Mouse (Mus musculus): Measurements from ENCODE around the gene Prkar1a.

Gene Prkar1a

DNA sequence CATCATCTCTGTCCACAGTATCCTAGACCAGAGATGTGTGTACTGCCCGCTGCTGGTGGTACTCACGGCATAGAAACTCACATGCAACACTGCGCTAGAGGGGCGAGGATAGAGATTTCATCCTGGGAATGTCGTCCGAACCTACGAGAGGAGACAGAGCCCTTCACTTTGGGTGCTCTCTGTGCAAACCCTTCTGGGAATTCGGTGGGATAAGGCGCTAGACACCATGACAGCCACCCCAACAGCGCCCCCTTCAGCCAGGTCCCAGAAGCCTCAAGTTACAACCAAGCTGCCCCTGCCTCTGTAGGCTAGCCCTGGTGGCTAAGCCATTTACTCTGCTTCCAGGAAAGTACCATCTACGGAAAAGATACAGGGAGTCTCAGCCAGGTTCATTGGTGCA, 25.3 kb downstream of the Prkar1a start:
- Histone ChIP-seq H3K27me3 (ENCODE audit: control insufficient read depth, insufficient read depth, low read length, poor library complexity, severe bottlenecking) (no peaks in the 10 kb centered on the region), H3K36me3 (ENCODE audit: control insufficient read depth, insufficient read depth, low read length, poor library complexity, severe bottlenecking) (no peaks in the 10 kb centered on the region)
- no peak for DNase-seq (ENCODE audit: low read depth, low spot score)

DNA sequence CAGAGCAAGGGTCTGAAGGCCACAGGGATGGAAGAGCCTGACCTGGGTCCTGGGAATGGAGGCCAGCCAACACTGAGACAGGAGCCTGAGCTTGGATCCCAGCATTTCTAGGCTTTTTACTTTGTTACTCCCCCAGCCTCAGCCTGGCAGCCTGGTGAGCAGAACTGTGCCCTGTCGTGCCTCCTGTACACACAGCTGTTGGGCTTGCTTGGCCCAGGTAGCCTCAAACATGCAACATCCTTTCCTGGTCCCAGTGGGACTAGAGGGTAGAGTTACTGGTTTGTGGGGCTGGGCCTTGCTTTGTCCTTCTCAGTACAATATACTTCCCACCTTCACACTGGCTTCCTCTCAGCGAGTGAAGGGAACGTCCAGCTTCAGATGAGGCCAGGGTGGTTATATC, 26.0 kb downstream of the Prkar1a start:
- Histone ChIP-seq H3K27me3 (ENCODE audit: control insufficient read depth, insufficient read depth, low read length, poor library complexity, severe bottlenecking) (no peaks in the 10 kb centered on the region), H3K36me3 (ENCODE audit: control insufficient read depth, insufficient read depth, low read length, poor library complexity, severe bottlenecking) (no peaks in the 10 kb centered on the region)
- no peak for DNase-seq (ENCODE audit: low read depth, low spot score)

DNA sequence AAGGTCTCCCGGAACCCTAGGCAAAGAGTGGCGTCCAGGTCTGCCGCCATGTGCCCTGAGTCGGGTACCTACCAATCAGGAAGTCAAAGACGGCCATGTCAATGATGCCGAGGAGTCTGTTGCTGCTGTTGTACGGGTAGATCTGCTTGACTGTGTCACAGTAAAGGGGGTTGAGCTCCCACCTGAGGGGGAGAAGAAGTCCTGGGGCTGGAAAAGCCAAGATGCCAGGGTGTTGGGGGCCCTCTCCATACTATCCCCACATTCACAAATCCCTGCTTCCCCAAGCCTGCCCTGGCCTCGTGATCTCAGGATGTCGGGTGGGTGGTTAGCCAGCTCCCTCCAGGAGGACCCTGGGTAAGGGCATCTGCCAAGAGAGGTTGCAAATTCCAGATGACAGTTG, 26.6 kb downstream of the Prkar1a start:
- no peaks in the 10 kb centered on the region for H3K27me3 ChIP-seq (ENCODE audit: control insufficient read depth, insufficient read depth, low read length, poor library complexity, severe bottlenecking)
- no peaks in the 10 kb centered on the region for H3K36me3 ChIP-seq (ENCODE audit: control insufficient read depth, insufficient read depth, low read length, poor library complexity, severe bottlenecking)
- no peak for DNase-seq (ENCODE audit: low read depth, low spot score)

DNA sequence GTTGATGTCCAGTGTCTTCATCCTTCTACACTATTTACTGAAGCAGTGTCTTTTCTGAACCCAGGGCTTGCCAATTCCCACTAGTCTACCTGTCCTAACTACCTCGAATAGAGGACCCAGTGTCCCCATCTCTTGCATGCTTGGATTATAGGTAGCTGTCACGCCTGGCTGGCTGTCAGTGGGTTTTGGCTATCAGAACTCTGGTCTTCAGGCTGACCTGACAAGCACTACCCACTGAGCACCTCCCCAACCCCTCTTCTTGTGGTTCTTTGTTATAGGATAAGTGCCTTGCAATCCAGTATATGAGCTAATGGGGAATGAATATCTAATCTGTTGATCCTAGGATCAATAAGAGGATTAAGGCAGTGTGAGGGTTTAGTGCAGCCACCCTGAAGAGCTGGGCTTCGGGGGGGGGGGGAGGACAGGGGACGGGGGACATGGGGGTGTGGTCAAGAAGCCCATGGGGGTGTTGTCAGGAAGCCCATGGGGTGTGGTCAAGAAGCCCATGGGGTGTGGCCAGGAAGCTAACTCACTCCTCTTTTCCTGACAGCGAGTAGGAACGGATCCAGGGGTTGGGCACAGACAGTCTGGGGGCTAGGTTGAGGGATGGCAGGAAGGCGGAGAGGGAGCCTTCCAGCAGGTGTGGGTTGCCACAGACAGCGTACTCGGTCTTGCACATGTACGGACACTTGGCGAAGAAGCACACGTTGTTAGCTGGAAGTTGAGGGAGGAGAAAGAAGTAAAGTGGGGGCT, 27.6 kb downstream of the Prkar1a start:
- Histone ChIP-seq H3K27me3 (ENCODE audit: control insufficient read depth, insufficient read depth, low read length, poor library complexity, severe bottlenecking) (no peaks in the 10 kb centered on the region), H3K36me3 (ENCODE audit: control insufficient read depth, insufficient read depth, low read length, poor library complexity, severe bottlenecking) (no peaks in the 10 kb centered on the region)
- DNase-seq (ENCODE audit: low read depth, low spot score) = no peak

DNA sequence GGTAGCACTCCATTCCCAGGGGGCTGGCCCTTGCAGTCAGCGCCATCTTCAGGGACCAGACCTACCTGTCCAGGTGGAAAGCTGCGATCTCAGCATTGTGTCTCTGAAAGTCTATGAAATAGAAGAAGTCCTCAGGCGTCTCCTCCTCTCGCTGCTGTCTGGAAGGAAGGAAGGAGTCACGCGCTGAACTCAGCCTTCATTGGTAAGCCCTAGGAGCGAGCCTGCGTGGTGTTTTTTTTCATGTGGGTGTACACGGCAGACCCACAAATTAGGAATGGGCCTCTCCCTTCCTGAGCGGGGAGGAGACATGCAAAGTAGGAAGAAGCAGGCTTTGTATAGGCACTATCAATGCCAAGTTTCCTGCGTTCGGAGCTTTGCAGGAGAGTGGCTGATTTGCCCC, 29.1 kb downstream of the Prkar1a start:
- Histone ChIP-seq H3K27me3 (ENCODE audit: control insufficient read depth, insufficient read depth, low read length, poor library complexity, severe bottlenecking) (no peaks in the 10 kb centered on the region), H3K36me3 (ENCODE audit: control insufficient read depth, insufficient read depth, low read length, poor library complexity, severe bottlenecking) (no peaks in the 10 kb centered on the region)
- no peak for DNase-seq (ENCODE audit: low read depth, low spot score)

DNA sequence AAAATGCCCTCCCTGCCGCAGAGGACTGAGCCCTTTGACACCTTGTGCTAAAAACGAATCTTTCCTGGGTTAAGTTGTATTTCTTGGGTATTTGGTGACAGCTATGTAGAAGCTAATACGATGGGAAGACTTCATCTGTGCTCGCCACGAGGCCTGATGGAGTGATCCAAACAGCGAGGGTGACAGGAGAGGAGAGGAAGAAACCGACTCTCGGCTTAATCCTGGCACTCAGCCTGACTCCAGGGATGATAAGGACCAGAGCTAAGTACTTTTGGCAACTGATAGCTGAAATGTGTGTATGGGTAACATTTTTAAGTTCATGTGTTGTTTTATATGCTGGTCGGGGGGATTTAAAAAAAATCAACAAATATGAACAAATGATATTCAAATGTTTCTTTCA, 31.7 kb downstream of the Prkar1a start:
- no peak for DNase-seq (ENCODE audit: low read depth, low spot score)
- no peaks in the 10 kb centered on the region for H3K36me3 ChIP-seq (ENCODE audit: control insufficient read depth, insufficient read depth, low read length, poor library complexity, severe bottlenecking)
- no peaks in the 10 kb centered on the region for H3K27me3 ChIP-seq (ENCODE audit: control insufficient read depth, insufficient read depth, low read length, poor library complexity, severe bottlenecking)

DNA sequence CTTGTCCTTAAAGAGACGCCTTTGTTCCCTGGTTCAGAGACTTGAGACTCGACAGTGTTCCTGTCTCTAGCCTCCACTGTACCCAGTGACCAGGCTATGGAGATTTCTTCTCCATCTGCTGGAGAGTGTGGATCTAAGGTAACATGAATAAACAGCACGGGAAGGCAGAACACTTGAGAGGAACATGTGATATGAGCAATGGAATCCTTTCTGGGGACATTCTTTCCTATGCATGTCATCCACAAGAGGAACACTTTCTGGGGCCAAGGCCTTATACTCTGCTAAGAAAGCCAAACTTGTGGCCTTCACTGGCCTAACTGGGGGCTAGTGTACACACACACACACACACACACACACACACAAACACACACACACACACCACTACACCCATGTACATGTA, 32.4 kb downstream of the Prkar1a start:
- Histone ChIP-seq H3K27me3 (ENCODE audit: control insufficient read depth, insufficient read depth, low read length, poor library complexity, severe bottlenecking) (no peaks in the 10 kb centered on the region), H3K36me3 (ENCODE audit: control insufficient read depth, insufficient read depth, low read length, poor library complexity, severe bottlenecking) (no peaks in the 10 kb centered on the region)
- no peak for DNase-seq (ENCODE audit: low read depth, low spot score)

DNA sequence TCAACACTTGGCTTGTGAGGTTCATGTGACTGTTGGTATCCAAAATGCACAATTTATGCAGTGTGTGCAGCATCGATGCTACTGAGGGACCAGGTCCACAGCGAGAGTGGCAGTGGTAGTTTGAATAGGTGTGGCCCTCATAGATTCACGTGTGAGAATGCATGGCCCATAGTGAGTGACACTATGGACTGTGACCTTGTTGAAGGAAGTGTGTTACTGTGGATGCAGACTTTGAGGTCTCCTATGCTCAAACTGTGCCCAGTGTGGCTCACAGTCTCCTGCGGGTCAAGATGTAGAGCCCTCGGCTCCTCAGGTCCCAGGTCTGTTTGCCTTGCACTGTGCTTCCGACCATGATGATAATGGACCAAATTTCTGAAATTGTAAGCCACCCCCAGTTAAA, 33.0 kb downstream of the Prkar1a start:
- Histone ChIP-seq H3K36me3 (ENCODE audit: control insufficient read depth, insufficient read depth, low read length, poor library complexity, severe bottlenecking) (no peaks in the 10 kb centered on the region), H3K27me3 (ENCODE audit: control insufficient read depth, insufficient read depth, low read length, poor library complexity, severe bottlenecking) (no peaks in the 10 kb centered on the region)
- DNase-seq (ENCODE audit: low read depth, low spot score) = no peak

DNA sequence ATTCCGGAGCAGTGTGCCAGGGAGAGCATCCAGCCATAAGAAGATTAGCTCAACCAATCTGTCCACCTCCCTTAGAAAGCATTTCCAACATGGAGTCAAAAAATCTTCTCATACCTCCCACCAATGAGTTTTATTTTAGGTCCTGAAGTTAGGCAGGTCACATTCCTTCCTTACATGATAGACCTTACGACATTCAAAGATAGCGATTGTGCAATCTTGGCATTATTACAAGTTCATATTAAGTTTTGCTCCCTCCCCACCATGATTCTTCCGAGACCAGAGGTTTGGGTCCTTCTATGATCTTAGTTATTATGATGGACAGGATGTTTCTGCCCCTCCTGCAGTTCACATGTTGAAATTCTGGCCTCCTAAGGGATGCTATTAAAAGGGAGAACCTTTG, 40.3 kb downstream of the Prkar1a start:
- DNase-seq (ENCODE audit: low read depth, low spot score) = no peak
- Histone ChIP-seq H3K36me3 (ENCODE audit: control insufficient read depth, insufficient read depth, low read length, poor library complexity, severe bottlenecking) (no peaks in the 10 kb centered on the region), H3K27me3 (ENCODE audit: control insufficient read depth, insufficient read depth, low read length, poor library complexity, severe bottlenecking) (no peaks in the 10 kb centered on the region)

DNA sequence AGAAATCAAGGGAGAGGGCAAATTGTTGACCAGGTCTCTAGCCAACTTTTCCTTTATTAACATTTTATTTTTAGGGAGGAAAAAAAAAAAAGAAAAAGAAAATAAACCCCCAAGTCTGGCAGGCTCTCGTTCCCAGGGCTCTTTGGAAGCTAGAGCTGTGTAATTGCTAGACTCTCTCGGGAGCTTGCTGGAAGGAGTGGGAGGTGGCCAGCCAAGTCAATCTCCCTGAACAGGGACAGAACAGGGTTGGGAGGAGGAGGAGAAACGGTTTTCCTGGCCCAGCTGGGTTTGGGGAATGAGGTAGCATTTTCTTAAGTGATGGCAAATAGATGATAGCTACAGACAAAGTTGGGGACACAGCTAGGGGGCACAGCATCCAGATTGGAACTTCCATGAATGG, 43.5 kb downstream of the Prkar1a start:
- no peaks in the 10 kb centered on the region for H3K27me3 ChIP-seq (ENCODE audit: control insufficient read depth, insufficient read depth, low read length, poor library complexity, severe bottlenecking)
- no peak for DNase-seq (ENCODE audit: low read depth, low spot score)

DNA sequence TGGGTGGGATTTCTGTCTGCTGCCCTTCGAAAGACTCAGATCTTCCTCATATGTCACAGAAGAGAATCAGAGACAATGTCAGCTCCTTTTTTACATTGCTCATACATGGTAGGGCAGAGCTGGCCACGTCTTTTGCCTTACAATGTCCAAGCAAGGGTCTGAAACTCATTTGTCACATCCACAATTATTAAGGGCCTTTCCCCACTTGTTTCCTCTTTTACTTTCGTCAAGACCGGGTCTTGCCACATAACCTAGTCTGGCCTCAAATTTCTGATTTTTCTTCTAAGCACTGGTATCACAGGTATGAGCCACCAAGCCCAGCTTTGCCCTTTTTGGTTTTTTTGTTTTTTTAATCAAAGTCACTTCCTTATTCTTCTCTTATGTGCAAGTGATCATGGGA, 47.3 kb downstream of the Prkar1a start:
- DNase-seq (ENCODE audit: low read depth, low spot score) = no peak
- Histone ChIP-seq H3K36me3 (ENCODE audit: control insufficient read depth, insufficient read depth, low read length, poor library complexity, severe bottlenecking) (no peaks in the 10 kb centered on the region), H3K27me3 (ENCODE audit: control insufficient read depth, insufficient read depth, low read length, poor library complexity, severe bottlenecking) (no peaks in the 10 kb centered on the region)

More for the DNA sequence above, 43.5 kb downstream of the Prkar1a start:
- no peaks in the 10 kb centered on the region for H3K36me3 ChIP-seq (ENCODE audit: control insufficient read depth, insufficient read depth, low read length, poor library complexity, severe bottlenecking)

DNA sequence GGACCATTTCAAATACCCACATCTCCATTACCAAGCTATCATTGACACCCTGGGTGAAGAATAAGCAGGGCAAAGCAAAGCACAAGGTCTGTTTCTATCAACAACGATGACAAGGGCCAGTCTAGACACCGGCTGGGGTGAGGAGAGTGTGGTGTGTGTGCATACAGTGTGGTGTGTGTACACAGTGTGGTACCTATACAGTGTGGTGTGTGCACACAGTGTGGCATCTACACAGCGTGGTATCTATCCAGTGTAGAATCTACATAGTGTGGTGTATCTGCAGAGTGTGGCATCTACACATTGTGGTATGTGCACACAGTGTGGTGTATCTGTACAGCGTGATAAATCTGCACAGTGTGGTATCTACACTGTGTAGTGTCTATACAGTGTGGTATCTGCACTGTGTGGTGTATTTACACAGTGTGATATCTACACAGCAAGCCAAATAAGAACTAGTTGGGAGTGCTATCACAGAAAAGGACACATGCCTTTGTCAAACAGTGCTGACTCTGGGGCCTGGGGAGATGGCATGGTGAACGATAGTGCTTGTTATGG, 48.0 kb downstream of the Prkar1a start:
- DNase-seq (ENCODE audit: low read depth, low spot score) = no peak
- Histone ChIP-seq H3K36me3 (ENCODE audit: control insufficient read depth, insufficient read depth, low read length, poor library complexity, severe bottlenecking) (no peaks in the 10 kb centered on the region), H3K27me3 (ENCODE audit: control insufficient read depth, insufficient read depth, low read length, poor library complexity, severe bottlenecking) (no peaks in the 10 kb centered on the region)

DNA sequence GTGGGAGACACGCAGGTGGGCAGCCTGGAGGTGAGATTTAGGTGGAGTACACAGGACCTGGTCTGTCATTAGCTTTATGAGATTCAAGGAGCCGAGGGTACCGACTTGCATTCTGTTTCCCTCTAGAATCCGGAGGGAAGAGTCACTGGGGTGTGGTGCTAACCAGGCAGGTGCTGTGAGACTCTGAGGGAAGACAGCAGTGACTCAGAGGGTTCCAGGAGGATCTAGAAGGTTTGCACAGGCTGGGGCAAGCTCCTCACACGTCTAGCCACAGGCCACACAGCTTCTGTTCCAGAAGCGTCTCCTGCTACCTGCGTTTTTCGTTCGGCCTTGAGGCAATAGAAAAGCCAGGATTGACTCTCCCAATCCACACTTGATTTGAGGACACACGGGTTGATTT, 49.5 kb downstream of the Prkar1a start:
- H3K36me3 ChIP-seq (ENCODE audit: control insufficient read depth, insufficient read depth, low read length, poor library complexity, severe bottlenecking) = no peaks in the 10 kb centered on the region
- DNase-seq (ENCODE audit: low read depth, low spot score) = no peak
- no peaks in the 10 kb centered on the region for H3K27me3 ChIP-seq (ENCODE audit: control insufficient read depth, insufficient read depth, low read length, poor library complexity, severe bottlenecking)

DNA sequence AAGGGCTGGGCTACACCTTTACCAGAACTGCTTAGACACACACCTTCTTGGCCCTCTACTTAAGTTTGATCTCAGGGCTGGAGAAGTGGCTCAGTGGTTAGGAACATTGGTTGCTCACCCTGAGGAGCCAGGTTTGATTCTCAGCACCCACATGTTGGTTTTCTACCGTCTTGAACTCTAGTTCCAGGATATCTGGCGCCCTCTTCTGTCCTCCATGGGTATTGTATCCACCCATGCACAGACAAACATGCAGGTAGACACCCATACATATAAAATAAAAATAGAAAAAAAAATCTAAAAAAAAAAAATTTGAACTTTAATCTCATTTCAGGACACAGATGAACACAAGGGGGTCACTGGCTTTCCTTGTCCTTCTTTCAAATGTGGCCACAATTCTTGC, 50.6 kb downstream of the Prkar1a start:
- peak; percentile 11 for DNase-seq (ENCODE audit: low read depth, low spot score)
- Histone ChIP-seq H3K36me3 (ENCODE audit: control insufficient read depth, insufficient read depth, low read length, poor library complexity, severe bottlenecking) (no peaks in the 10 kb centered on the region), H3K27me3 (ENCODE audit: control insufficient read depth, insufficient read depth, low read length, poor library complexity, severe bottlenecking) (no peaks in the 10 kb centered on the region)

DNA sequence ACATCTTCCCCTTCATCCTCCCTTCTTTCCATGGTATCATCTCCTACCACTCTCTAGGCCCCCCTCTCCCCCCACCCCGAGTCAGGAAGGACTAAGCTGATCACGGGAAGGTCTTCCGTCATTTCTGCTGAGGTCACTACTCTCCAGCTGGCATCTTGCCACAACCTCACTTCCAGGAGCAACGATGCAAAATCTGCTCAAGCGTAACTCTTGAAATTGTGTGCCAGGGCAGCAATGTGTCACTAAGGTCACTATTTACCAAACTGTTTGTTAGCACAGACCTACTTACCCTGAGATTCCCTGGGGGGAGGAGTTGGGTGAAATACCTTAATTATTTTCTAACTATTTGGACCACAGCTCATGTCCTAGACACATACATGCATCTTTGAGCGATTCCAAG, 51.6 kb downstream of the Prkar1a start:
- no peak for DNase-seq (ENCODE audit: low read depth, low spot score)

More for the DNA sequence above, 51.6 kb downstream of the Prkar1a start:
- Histone ChIP-seq H3K27me3 (ENCODE audit: control insufficient read depth, insufficient read depth, low read length, poor library complexity, severe bottlenecking) (no peaks in the 10 kb centered on the region), H3K36me3 (ENCODE audit: control insufficient read depth, insufficient read depth, low read length, poor library complexity, severe bottlenecking) (no peaks in the 10 kb centered on the region)

Data from splenic B cell, adult 2 months (primary cell).